Mouse (Mus musculus): ENCODE results near the gene Akap13. TPM values are rescaled to one million over a fixed set of nuclear protein-coding genes. Genes with fewer than 3 reads are reported as not detected.

Gene Akap13
- total and polyA plus RNA-seq, 3 experiments: 11.4 to 32.5 (median 27.7) TPM

DNA sequence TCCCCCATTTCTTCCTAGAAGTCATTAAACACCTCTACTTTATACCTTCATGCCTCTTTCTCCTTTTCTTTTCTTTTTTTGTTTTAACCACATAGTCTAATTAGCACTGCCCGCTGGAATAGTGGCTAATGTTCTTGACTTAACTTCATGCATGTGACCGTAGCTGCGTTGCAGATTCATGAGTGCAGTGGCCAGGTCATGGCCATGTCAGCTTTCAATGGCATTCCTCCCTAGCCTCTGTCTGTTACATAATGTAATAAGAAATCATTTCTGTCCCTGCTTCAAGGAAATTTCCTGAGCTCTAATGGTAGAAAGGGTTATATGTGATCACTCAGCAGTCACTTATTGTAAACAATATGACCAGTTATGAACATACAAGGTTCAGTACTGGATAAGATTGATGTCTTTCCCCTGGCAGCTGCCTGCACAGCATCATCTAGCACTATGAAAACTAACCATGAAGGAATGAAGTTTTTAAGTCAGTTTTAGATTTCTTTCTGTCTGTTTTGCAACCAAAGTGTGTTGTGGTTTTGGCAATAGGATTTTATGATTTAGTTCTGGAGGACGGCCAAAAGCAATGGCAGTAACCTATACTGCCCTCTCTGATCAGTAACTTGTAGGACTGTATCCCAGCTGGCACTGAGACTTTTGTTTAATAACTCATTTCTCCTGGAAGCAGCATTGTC is 70.5 kb downstream of the Akap13 start:
- H3K9ac ChIP-seq (ENCODE audit: insufficient read depth, low read depth): no peak overlapping the region
- no peak overlapping the region for H3K4me3 ChIP-seq (replicated peaks in 1 of 3; ENCODE audit: low read depth in 2 of 3, low read length in 2 of 3, poor library complexity in 1 of 3)
- in situ Hi-C loops (cut with MboI; ENCODE audit: low pct_ligation_motif_present, low pct_unique_long_range_greater_than_20kb, low sequenced_read_pairs): no loop called here
- no peak for DNase-seq (ENCODE audit: extremely low read depth)
- no peaks in the 10 kb centered on the region for H3K36me3 ChIP-seq (replicated peaks in 1 of 2; ENCODE audit: control insufficient read depth in 1 of 2, insufficient read depth in 1 of 2, low read length in 1 of 2)
- H3K27ac ChIP-seq (ENCODE audit: insufficient read depth, low read depth): no peak overlapping the region
- no peak overlapping the region for H3K4me2 ChIP-seq (ENCODE audit: insufficient read depth, low read depth, poor library complexity, severe bottlenecking)
- no peaks in the 10 kb centered on the region for H3K9me3 ChIP-seq (replicated peaks; ENCODE audit: low read length)
- H3K4me1 ChIP-seq (ENCODE audit: control insufficient read depth in 1 of 2, insufficient read depth in 2 of 2): peaks cover 8 to 39% of the 10 kb centered on the region in 2 experiments
- TF ChIP-seq UBTF (IDR thresholded peaks at IDR 0.05; ENCODE audit: low read depth, low read length) (no peak), ZMIZ1 (IDR thresholded peaks at IDR 0.05; ENCODE audit: low read depth, low read length) (no peak), TCF12 (IDR thresholded peaks at IDR 0.05; ENCODE audit: low read depth, low read length) (no peak), USF2 (conservative IDR thresholded peaks at IDR 0.05; ENCODE audit: low read depth, low read length) (no peak), GABPA (IDR thresholded peaks at IDR 0.05; ENCODE audit: insufficient replicate concordance, low read depth, low read length) (no peak), BHLHE40 (IDR thresholded peaks at IDR 0.05; ENCODE audit: low read depth, low read length) (no peak), RAD21 (IDR thresholded peaks at IDR 0.05; ENCODE audit: low read depth, low read length) (no peak), MAFK (IDR thresholded peaks at IDR 0.05; ENCODE audit: insufficient replicate concordance, low read length) (no peak), NRF1 (IDR thresholded peaks at IDR 0.05; ENCODE audit: low read depth, low read length) (no peak), MEF2A (IDR thresholded peaks at IDR 0.05; ENCODE audit: borderline replicate concordance, low read depth, low read length) (no peak), CHD2 (IDR thresholded peaks at IDR 0.05; ENCODE audit: low read length) (no peak), POLR2AphosphoS2 (IDR thresholded peaks at IDR 0.05; ENCODE audit: low read depth, low read length) (no peak), ETS1 (conservative IDR thresholded peaks at IDR 0.05; ENCODE audit: low read depth, low read length) (no peak), MYC (IDR thresholded peaks at IDR 0.05; ENCODE audit: low read depth, low read length) (no peak), SMC3 (IDR thresholded peaks at IDR 0.05; ENCODE audit: low read depth, low read length) (no peak), CTCF (conservative IDR thresholded peaks at IDR 0.05 in 1 of 2, IDR thresholded peaks at IDR 0.05 in 1 of 2; ENCODE audit: low read depth in 2 of 2, low read length in 2 of 2) (no peak), MXI1 (IDR thresholded peaks at IDR 0.05; ENCODE audit: low read depth, low read length) (no peak), USF1 (IDR thresholded peaks at IDR 0.05; ENCODE audit: low read depth, low read length) (no peak), NELFE (IDR thresholded peaks at IDR 0.05; ENCODE audit: low read depth, low read length) (no peak), PAX5 (IDR thresholded peaks at IDR 0.05; ENCODE audit: low read length) (no peak)
- dilution Hi-C loops (cut with MboI; ENCODE audit: extremely low pct_ligation_motif_present, extremely low pct_unique_long_range_greater_than_20kb, low sequenced_read_pairs): no loop called here
- H3K79me2 ChIP-seq (replicated peaks; ENCODE audit: control insufficient read depth, extremely low read depth, insufficient read depth, poor library complexity, severe bottlenecking): peaks cover 3% of the 10 kb centered on the region; the same call in 1 of the 2 replicates
- no peaks in the 10 kb centered on the region for H3K27me3 ChIP-seq (replicated peaks)

DNA sequence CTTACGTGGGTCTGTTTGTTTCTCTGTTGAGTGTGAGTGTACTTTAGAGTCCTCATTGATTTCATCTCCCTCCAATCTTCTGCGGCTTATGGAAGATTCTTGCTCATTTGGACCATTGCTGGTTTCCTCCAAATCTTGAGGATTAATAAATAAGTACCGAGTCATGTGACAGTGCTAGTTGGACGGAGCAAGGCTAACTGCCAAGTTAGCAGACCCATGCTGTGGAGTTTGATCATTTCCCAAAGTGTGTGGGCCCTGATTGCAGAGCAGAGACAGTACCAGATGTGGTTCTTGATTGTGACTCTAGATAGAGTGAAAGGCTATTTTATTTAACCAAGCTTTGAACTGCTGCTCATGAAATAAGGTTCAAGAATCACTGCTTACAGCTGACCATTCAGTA is 73.4 kb downstream of the Akap13 start:
- in situ Hi-C loops (cut with MboI; ENCODE audit: low pct_ligation_motif_present, low pct_unique_long_range_greater_than_20kb, low sequenced_read_pairs): no loop called here

More for the DNA sequence above, 73.4 kb downstream of the Akap13 start:
- Histone ChIP-seq H3K4me1 (ENCODE audit: control insufficient read depth in 1 of 2, insufficient read depth in 2 of 2) (peaks cover 8 to 46% of the 10 kb centered on the region in 2 experiments), H3K27me3 (replicated peaks) (no peaks in the 10 kb centered on the region), H3K9me3 (replicated peaks; ENCODE audit: low read length) (no peaks in the 10 kb centered on the region), H3K36me3 (replicated peaks in 1 of 2; ENCODE audit: control insufficient read depth in 1 of 2, insufficient read depth in 1 of 2, low read length in 1 of 2) (no peaks in the 10 kb centered on the region), H3K4me3 (replicated peaks in 1 of 3; ENCODE audit: low read depth in 2 of 3, low read length in 2 of 3, poor library complexity in 1 of 3) (no peak overlapping the region), H3K9ac (ENCODE audit: insufficient read depth, low read depth) (no peak overlapping the region), H3K4me2 (ENCODE audit: insufficient read depth, low read depth, poor library complexity, severe bottlenecking) (no peak overlapping the region), H3K79me2 (replicated peaks; ENCODE audit: control insufficient read depth, extremely low read depth, insufficient read depth, poor library complexity, severe bottlenecking) (no peaks in the 10 kb centered on the region; the same call in 1 of the 2 replicates), H3K27ac (ENCODE audit: insufficient read depth, low read depth) (no peak overlapping the region)
- DNase-seq (ENCODE audit: extremely low read depth): no peak
- dilution Hi-C loops (cut with MboI; ENCODE audit: extremely low pct_ligation_motif_present, extremely low pct_unique_long_range_greater_than_20kb, low sequenced_read_pairs): no loop called here
- TF ChIP-seq ELF1 (IDR thresholded peaks at IDR 0.05; ENCODE audit: low read depth, low read length) (no peak), ZMIZ1 (IDR thresholded peaks at IDR 0.05; ENCODE audit: low read depth, low read length) (no peak), E2F4 (IDR thresholded peaks at IDR 0.05; ENCODE audit: insufficient replicate concordance, low read depth, low read length) (no peak), JUN (IDR thresholded peaks at IDR 0.05; ENCODE audit: insufficient read depth, low read depth, low read length) (no peak), KAT2A (IDR thresholded peaks at IDR 0.05; ENCODE audit: insufficient replicate concordance, low read length) (no peak), POLR2A (IDR thresholded peaks at IDR 0.05; ENCODE audit: low read depth, low read length) (no peak), EP300 (IDR thresholded peaks at IDR 0.05; ENCODE audit: low read length) (no peak), PAX5 (IDR thresholded peaks at IDR 0.05; ENCODE audit: low read length) (no peak), POLR2AphosphoS2 (IDR thresholded peaks at IDR 0.05; ENCODE audit: low read depth, low read length) (no peak), GABPA (IDR thresholded peaks at IDR 0.05; ENCODE audit: insufficient replicate concordance, low read depth, low read length) (no peak), NRF1 (IDR thresholded peaks at IDR 0.05; ENCODE audit: low read depth, low read length) (no peak), CHD2 (IDR thresholded peaks at IDR 0.05; ENCODE audit: low read length) (no peak), USF1 (IDR thresholded peaks at IDR 0.05; ENCODE audit: low read depth, low read length) (no peak), CHD1 (IDR thresholded peaks at IDR 0.05; ENCODE audit: low read depth, low read length) (no peak), TBP (conservative IDR thresholded peaks at IDR 0.05; ENCODE audit: low read depth, low read length) (no peak), SIN3A (IDR thresholded peaks at IDR 0.05; ENCODE audit: low read length) (no peak), JUND (conservative IDR thresholded peaks at IDR 0.05; ENCODE audit: low read depth, low read length) (no peak), ETS1 (conservative IDR thresholded peaks at IDR 0.05; ENCODE audit: low read depth, low read length) (no peak), MXI1 (IDR thresholded peaks at IDR 0.05; ENCODE audit: low read depth, low read length) (no peak)
